Mouse (Mus musculus) small intestine, adult 2 months (tissue): Measurements from ENCODE around the gene Astn1. TPM values are rescaled to one million over a fixed set of nuclear protein-coding genes. Genes with fewer than 3 reads are reported as not detected.

Experiments
- H3K27ac ChIP-seq: fragments of 200-500 bp; 2 replicates; pipeline ENCODE4 v1.5.1; 2012; ENCODE audit warnings: low read depth, low read length, control low read depth, inconsistent platforms; ENCODE audit not compliant: insufficient read depth
- H3K27me3 ChIP-seq: fragments of 200-500 bp; 2 replicates; pipeline ENCODE4 v1.6.1; 2012; ENCODE audit warnings: mild to moderate bottlenecking, moderate library complexity, low read length, inconsistent platforms; ENCODE audit not compliant: control insufficient read depth, insufficient read depth
- H3K36me3 ChIP-seq: fragments of 200-500 bp; 2 replicates; pipeline ENCODE4 v1.6.1; 2012; ENCODE audit warnings: mild to moderate bottlenecking, low read length, control low read depth, inconsistent platforms; ENCODE audit not compliant: control insufficient read depth, insufficient read depth
- H3K4me1 ChIP-seq: fragments of 200-500 bp; 2 replicates; pipeline ENCODE4 v1.6.1; 2012; ENCODE audit warnings: low read length, inconsistent platforms, mixed read lengths; ENCODE audit not compliant: control insufficient read depth, insufficient read depth, insufficient read length
- H3K4me3 ChIP-seq: fragments of 200-500 bp; 2 replicates; pipeline ENCODE4 v1.5.1; 2012; ENCODE audit warnings: low read depth, mild to moderate bottlenecking, control low read depth, inconsistent platforms, low read length, moderate library complexity
- CTCF ChIP-seq: fragments of 200-500 bp; IDR thresholded peaks from 2 replicates; pipeline ENCODE4 v1.5.1; 2012; ENCODE audit warnings: low read depth, mild to moderate bottlenecking, control low read depth, inconsistent platforms, low read length, moderate library complexity, mixed read lengths; ENCODE audit not compliant: insufficient replicate concordance, insufficient read length; ENCODE audit errors: extremely low read depth
- POLR2A ChIP-seq: fragments of 200-500 bp; IDR thresholded peaks from 2 replicates; pipeline ENCODE4 v1.6.1; 2012; ENCODE audit warnings: low read depth, mild to moderate bottlenecking, control low read depth, inconsistent platforms, low read length, moderate library complexity
- WGBS: fragments of 180-500 bp; shearing (Covaris S2); methylation state at CpG from one replicate; pipeline ENCODE4 v1.1.7; 2018; 5-methylcytosine and 5-hydroxymethylcytosine counted together
- polyA plus RNA-seq: library from polyadenylated mRNA; depleted of rRNA; stranded (reverse); fragments of >200 nt; gene quantifications from 2 replicates; pipeline ENCODE4 v1.2.3, GENCODE M21; 2012

Astn1 gene
- polyA plus RNA-seq, 1 experiment = 0.34 TPM

- H3K27ac ChIP-seq = no peak overlapping the region
- no peak for TF ChIP-seq POLR2A
- TF ChIP-seq CTCF = no peak
- no peaks in the 10 kb centered on the region for H3K27me3 ChIP-seq
- 82% methylated on average over 1 of the region's 1 CpGs for WGBS
- H3K4me3 ChIP-seq = no peak overlapping the region
- H3K36me3 ChIP-seq = no peaks in the 10 kb centered on the region
- H3K4me1 ChIP-seq = no peaks in the 10 kb centered on the region
Observed at GRCm38 (mm10) chr1:158477841-158478240, 115.8 kb downstream of the Astn1 start.

- no peak overlapping the region for H3K4me3 ChIP-seq
- no peak for TF ChIP-seq CTCF
- no peak for TF ChIP-seq POLR2A
- 81% methylated on average over 6 of the region's 6 CpGs for WGBS
- H3K4me1 ChIP-seq = no peaks in the 10 kb centered on the region
- H3K36me3 ChIP-seq = no peaks in the 10 kb centered on the region
- H3K27me3 ChIP-seq = no peaks in the 10 kb centered on the region
- H3K27ac ChIP-seq = no peak overlapping the region
Observed at GRCm38 (mm10) chr1:158480285-158480684, 118.2 kb downstream of the Astn1 start.

- TF ChIP-seq CTCF (no peak), POLR2A (no peak)
- no peaks in the 10 kb centered on the region for H3K4me1 ChIP-seq
- WGBS = 59% methylated on average over 2 of the region's 2 CpGs
- no peaks in the 10 kb centered on the region for H3K36me3 ChIP-seq
- H3K27me3 ChIP-seq = no peaks in the 10 kb centered on the region
- no peak overlapping the region for H3K4me3 ChIP-seq
- no peak overlapping the region for H3K27ac ChIP-seq
Observed at GRCm38 (mm10) chr1:158483733-158484132, 121.7 kb downstream of the Astn1 start.

- Histone ChIP-seq H3K4me3 (no peak overlapping the region), H3K4me1 (no peaks in the 10 kb centered on the region), H3K27ac (no peak overlapping the region), H3K27me3 (no peaks in the 10 kb centered on the region), H3K36me3 (no peaks in the 10 kb centered on the region)
- TF ChIP-seq CTCF (no peak), POLR2A (no peak)
- WGBS = 54% methylated on average over 4 of the region's 4 CpGs
Observed at GRCm38 (mm10) chr1:158489521-158490021, 127.5 kb downstream of the Astn1 start.

- WGBS = 60% methylated on average over 1 of the region's 1 CpGs
- Histone ChIP-seq H3K36me3 (no peaks in the 10 kb centered on the region), H3K27ac (no peak overlapping the region), H3K27me3 (no peaks in the 10 kb centered on the region), H3K4me3 (no peak overlapping the region), H3K4me1 (no peaks in the 10 kb centered on the region)
- TF ChIP-seq POLR2A (no peak), CTCF (no peak)
Observed at GRCm38 (mm10) chr1:158490175-158490574, 128.1 kb downstream of the Astn1 start.

GRCm38 (mm10) chr1:158493289-158493688 is 131.2 kb downstream of the Astn1 start:
- WGBS = 71% methylated on average over 3 of the region's 3 CpGs
- no peaks in the 10 kb centered on the region for H3K36me3 ChIP-seq
- no peak for TF ChIP-seq POLR2A
- TF ChIP-seq CTCF = no peak
- no peaks in the 10 kb centered on the region for H3K4me1 ChIP-seq
- H3K27ac ChIP-seq = no peak overlapping the region
- H3K4me3 ChIP-seq = no peak overlapping the region
- no peaks in the 10 kb centered on the region for H3K27me3 ChIP-seq

GRCm38 (mm10) chr1:158500140-158500539 is 138.1 kb downstream of the Astn1 start:
- Histone ChIP-seq H3K36me3 (no peaks in the 10 kb centered on the region), H3K27ac (no peak overlapping the region), H3K4me3 (no peak overlapping the region), H3K4me1 (no peaks in the 10 kb centered on the region), H3K27me3 (no peaks in the 10 kb centered on the region)
- 58% methylated on average over 4 of the region's 4 CpGs for WGBS
- TF ChIP-seq CTCF = no peak
- no peak for TF ChIP-seq POLR2A

- no peaks in the 10 kb centered on the region for H3K36me3 ChIP-seq
- TF ChIP-seq CTCF (no peak), POLR2A (no peak)
- no peak overlapping the region for H3K4me3 ChIP-seq
- WGBS = 61% methylated on average over 4 of the region's 4 CpGs
- H3K4me1 ChIP-seq = no peaks in the 10 kb centered on the region
- no peak overlapping the region for H3K27ac ChIP-seq
- H3K27me3 ChIP-seq = no peaks in the 10 kb centered on the region
Observed at GRCm38 (mm10) chr1:158501019-158501418, 138.9 kb downstream of the Astn1 start.
